Mouse (Mus musculus) Patski (cell line): ENCODE results near the gene Zfp109. TPM values are rescaled to one million over a fixed set of nuclear protein-coding genes. Genes with fewer than 3 reads are reported as not detected.
"Not testable (repeated sequence)": the region's sequence is repeated elsewhere in the genome, so short reads cannot be mapped to it uniquely, and the experiment has no call there.

ENCODE experiments used
- ATAC-seq: fragments of 100-300 bp; one replicate; pipeline ENCODE4 v1.8.0; 2021
- CTCF ChIA-PET: fragments of 350-600 bp; sonication (Branson Sonifier 250); formaldehyde crosslinking; loops from one replicate; lab custom pipeline; 2022; ENCODE audit warnings: inconsistent platforms; lab: Charles Lee
- POLR2A ChIA-PET: fragments of 350-600 bp; sonication (Branson Sonifier 250); formaldehyde crosslinking; loops from one replicate; lab custom pipeline; 2022; ENCODE audit warnings: antibody characterized with exemption, inconsistent platforms; lab: Charles Lee
- DNase-seq: peaks from one replicate; pipeline ENCODE4 v3.0.0-alpha.2; 2011; ENCODE audit warnings: low read depth, low spot score
- H3K27me3 ChIP-seq: fragments of 371-371 bp; one replicate; pipeline ENCODE4 v1.5.1; 2021
- CTCF ChIP-seq: fragments of 100-300 bp; IDR thresholded peaks from one replicate; pipeline ENCODE4 v1.5.1; 2021
- in situ Hi-C: fragments of 300-500 bp; cut with MboI; formaldehyde crosslinking; loops from 3 replicates; pipeline ENCODE4 v1.11.1; 2018; ENCODE audit warnings: low pct_unique_long_range_greater_than_20kb, mixed read lengths
- polyA plus RNA-seq: library from polyadenylated mRNA; unstranded; gene quantifications from one replicate; pipeline ENCODE4 v1.2.3, GENCODE M21; 2021

Zfp109 gene
- 4.2 TPM for polyA plus RNA-seq

DNA sequence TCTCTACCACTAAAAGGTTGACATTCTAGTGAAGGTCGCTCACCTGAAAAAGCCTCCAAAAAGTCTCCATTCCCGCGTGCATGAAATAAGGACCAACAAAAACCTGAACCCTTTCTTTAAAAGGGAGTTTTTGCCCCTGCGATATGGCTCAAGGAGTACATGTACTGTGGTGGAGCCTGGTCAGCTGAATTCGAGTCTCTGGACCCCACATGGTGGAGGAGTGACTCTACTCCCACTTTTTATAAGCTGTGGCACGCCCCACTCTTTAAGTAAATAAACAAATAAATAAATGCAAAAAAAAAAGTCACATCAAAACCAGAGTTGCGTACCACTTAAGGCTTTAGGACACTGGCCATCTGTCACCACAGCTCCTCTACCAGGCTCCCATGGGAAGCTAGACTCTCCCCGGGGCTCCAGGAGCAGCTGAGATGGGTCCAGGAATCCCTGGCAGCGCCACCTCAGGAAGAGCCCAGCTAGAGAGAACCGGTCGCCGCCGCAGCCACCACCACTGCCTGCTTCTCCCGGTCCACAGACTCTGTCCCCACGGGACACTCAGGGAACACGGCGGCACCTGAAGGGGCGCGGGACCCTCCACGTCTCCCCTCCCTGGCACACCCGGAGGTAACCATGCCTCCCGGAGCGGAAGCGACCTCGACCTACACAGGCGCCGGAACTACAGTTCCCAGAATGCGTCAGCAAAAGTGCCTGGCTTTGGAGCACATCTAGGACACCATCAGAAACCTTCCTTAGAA lies at the start of gene Zfp109:
Zfp109 (minus strand) TSS at position 521 of the 752 bp plus-strand sequence.
- peak; percentile 92 for ATAC-seq
- TF ChIP-seq CTCF, result no peak
- in situ Hi-C loops, result no loop called here

DNA sequence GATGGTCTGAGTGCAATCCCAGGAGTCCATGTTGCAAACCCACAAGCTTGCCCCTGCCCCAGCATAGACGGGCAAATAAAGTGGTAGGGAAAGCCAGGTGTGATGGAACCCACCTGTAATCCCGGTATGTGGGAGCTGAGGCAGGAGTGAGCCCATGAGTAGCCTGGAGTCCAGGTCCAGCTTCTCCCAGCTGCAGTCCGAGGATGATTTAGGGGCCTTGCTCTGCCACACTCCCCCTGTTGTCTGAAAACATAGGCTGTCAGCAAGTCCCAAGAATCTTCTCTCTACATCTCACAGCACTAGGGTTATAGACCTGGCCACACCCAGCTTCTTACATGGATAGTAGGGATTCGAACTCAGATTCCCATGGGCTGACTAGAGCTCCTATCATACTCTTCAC lies 49.6 kb upstream of the Zfp109 start:
- DNase-seq (no peak), ATAC-seq (no peak)
- ChIA-PET POLR2A (interaction anchor here (1.5 kb wide), 1 partner anchor 17 kb away, joined by 4 read pairs; the partner anchor contains the start of gene Zfp93), CTCF (interaction anchor here (0.8 to 1.2 kb wide), 4 partner anchors 11 to 22 kb away, joined by 3 to 4 read pairs (median 3); no protein-coding TSS in a partner anchor)
- in situ Hi-C loops, result loop anchor here (5.0 kb wide), 2 partner anchors 135 to 320 kb away; no protein-coding TSS in a partner anchor
- no peaks in the 10 kb centered on the region for H3K27me3 ChIP-seq
- no peak for TF ChIP-seq CTCF

More for the DNA sequence above, at the start of gene Zfp109:
- CTCF ChIA-PET, result interaction anchor here (0.9 to 1.3 kb wide), 2 partner anchors 12 to 15 kb away, joined by 3 to 4 read pairs; no protein-coding TSS in a partner anchor
- peak; percentile 13 for DNase-seq
- H3K27me3 ChIP-seq, result peaks cover 17% of the 10 kb centered on the region
- POLR2A ChIA-PET, result no interaction called here

DNA sequence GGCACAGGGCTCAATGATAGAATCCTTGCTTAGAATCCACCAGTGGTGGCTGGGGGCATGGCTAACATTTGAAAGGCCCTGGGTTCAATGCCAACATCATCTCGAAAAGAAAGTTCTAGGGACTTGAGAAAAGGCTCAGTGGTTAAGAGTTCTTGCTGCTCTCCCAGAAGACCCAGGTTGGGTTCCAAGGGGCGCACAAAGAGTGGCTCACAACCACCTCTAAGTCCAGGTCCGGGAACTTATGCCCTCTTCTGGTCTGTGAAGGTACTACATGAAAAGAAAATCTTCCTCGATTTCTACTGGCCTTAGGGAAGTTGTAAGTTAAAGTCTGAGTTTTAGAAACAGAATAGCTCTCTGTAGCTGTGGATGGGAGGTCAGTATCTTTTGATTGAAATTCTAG lies 48.7 kb upstream of the Zfp109 start:
- in situ Hi-C loops, result loop anchor here (5.0 kb wide), 2 partner anchors 134 to 319 kb away; no protein-coding TSS in a partner anchor
- peak; percentile 48 for TF ChIP-seq CTCF

DNA sequence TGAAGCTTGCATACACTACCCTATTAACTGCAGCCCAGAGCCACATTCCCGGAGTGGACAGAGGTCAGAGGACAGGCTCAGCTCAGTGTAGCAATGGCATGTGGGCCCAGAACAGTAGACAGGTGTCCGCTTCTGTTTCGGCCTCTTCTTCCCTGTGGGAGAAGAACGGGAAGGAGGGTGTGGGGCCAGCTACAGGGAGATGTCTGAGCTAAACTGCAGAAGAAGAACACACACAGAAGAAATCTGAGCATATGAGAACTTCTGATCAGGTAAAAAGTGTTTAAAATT lies 43.4 kb upstream of the Zfp109 start:
- ATAC-seq (no peak), DNase-seq (no peak)
- no peaks in the 10 kb centered on the region for H3K27me3 ChIP-seq
- no peak for TF ChIP-seq CTCF
- in situ Hi-C loops, result no loop called here
- ChIA-PET POLR2A (interaction anchor here (1.1 kb wide), 1 partner anchor 11 kb away, joined by 3 read pairs; no protein-coding TSS in a partner anchor), CTCF (interaction anchor here (1.1 kb wide), 1 partner anchor 15 kb away, joined by 4 read pairs; no protein-coding TSS in a partner anchor)

More for the DNA sequence above, 48.7 kb upstream of the Zfp109 start:
- DNase-seq (no peak), ATAC-seq (no peak)
- H3K27me3 ChIP-seq, result no peaks in the 10 kb centered on the region
- ChIA-PET POLR2A (no interaction called here), CTCF (interaction anchor here (0.8 to 0.9 kb wide), 2 partner anchors 12 to 21 kb away, joined by 3 read pairs; no protein-coding TSS in a partner anchor)

DNA sequence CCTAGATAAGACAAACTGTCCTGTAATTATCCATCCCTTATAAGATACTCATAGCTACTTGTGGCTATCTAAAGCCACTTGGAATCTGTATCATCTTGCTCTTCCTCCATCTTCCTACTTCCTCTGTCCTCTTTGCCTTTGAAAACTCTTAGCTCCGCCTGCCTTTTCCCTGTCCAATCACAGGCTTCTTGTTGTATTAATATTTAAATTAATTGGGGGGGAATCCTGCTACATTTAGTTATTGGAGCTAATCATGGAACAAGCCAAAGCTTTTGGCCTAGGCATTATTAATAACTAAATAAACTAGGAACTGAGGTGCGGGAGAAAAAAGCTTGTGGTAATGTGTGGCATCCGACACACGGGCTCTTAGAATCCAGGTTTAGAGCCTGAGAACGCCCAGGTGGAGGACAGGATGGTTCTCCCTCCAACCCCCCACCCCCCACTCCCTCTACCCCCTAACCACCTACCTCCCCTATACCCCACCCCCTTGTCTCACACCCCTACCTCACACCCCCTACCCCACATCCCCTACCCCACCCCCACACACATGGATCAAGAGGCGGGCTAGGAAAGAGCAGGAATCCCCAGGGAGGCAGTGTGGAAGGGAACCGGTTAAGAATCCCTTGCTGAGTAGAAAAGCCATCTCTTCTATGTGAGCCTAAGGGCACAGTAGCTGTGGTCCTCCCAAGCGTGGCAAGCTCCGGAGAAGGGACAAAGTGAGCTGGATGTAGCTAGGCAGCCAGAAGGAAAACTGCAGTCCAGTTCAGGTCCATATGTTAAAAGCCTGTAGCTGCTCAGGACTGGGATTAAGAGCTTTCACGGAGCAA lies 42.9 kb upstream of the Zfp109 start:
- no peak for TF ChIP-seq CTCF
- ChIA-PET CTCF (interaction anchor here (1.1 to 1.3 kb wide), 4 partner anchors 15 to 25 kb away, joined by 3 to 5 read pairs (median 4); partner anchors contain the start of gene Zfp108), POLR2A (interaction anchor here (1.1 kb wide), 1 partner anchor 11 kb away, joined by 3 read pairs; no protein-coding TSS in a partner anchor)
- ATAC-seq, result peak; percentile 100
- H3K27me3 ChIP-seq, result no peaks in the 10 kb centered on the region
- in situ Hi-C loops, result no loop called here
- DNase-seq, result peak; percentile 64

DNA sequence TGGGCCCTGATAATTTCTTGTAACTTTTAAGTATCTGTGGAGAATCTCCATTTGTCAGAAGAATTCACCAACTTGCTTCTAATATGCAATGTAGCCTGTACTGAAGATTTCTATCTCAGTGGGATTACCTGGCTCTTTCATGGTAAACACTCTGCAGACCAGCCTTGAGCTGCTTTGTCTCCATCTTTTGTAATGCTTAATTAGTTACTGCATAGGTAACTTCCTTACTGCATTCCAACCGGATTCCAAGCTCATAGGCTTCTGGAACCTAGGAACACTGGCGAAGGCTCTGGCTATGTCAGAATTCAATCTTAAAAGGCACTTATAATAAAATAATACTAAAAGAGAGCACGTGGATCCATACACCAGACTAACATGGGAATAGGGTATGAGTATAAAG lies 41.4 kb upstream of the Zfp109 start:
- DNase-seq, ATAC-seq, POLR2A ChIA-PET, H3K27me3 ChIP-seq, CTCF ChIA-PET, in situ Hi-C loops: not testable (repeated sequence)

DNA sequence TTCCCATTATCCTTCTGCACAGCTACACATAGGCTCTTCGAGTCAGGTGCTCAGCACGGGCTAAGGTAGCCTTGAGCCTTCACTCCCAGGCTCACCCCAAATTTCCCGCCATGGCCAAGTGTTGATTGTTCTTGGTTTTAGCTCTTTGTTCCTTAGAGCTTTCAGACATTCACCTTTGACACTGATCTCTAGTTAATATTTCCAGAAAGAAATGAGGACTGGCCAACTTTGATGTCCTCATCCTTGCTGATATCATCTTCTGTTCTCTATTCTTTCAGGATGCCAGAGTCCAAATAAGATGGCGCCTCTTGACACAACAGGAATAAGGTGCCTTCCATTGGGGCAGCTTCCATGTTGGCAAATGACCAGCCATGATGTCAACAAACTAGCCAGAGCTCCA lies 37.1 kb upstream of the Zfp109 start:
- ChIA-PET POLR2A (no interaction called here), CTCF (no interaction called here)
- H3K27me3 ChIP-seq, result no peaks in the 10 kb centered on the region
- TF ChIP-seq CTCF, result no peak
- DNase-seq (no peak), ATAC-seq (no peak)
- in situ Hi-C loops, result no loop called here

DNA sequence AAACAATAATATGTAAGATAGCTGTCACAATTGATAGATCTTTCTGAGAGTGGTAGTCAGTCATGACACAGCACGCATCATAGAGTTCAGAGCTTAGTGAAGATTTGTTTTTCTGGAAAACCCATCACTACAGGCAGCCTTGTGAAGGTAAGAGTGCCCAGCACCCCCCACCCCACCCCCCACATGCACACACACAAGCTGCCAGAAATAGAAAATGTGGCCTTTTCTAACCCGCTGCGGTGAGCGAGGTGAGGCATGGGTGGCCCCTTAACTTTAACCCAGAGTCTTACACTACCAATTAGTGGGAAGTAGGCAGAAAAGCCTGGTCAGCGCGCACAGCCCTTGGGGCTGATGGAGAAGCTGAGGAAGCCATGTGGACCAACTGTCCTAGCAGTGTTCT lies 33.8 kb upstream of the Zfp109 start:
- no peak for TF ChIP-seq CTCF
- CTCF ChIA-PET, result interaction anchor here (0.9 to 1.2 kb wide), 2 partner anchors 12 to 17 kb away, joined by 3 to 4 read pairs; partner anchors contain the start of gene Zfp108
- no peak for ATAC-seq
- no peak for DNase-seq
- in situ Hi-C loops, result no loop called here
- POLR2A ChIA-PET, result no interaction called here
- H3K27me3 ChIP-seq, result no peaks in the 10 kb centered on the region

DNA sequence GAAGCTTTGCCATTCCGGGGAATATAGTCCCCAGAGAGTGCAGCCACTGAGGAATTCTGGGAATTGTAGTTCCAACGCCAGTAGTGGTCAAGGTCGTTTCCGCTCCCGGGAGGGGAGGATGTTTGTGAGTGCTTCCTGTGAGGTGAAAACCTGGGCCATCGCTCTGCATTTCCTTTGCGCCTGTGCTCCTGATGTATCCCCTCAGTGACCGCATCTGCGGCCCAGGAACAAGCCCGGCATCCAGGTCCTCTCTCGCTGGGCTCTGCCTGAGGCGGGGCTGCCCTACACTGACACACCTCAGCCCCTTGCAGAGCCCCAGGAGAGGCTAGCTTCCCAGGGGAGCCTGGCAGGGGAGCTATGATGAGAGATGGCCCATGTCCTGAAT lies 32.9 kb upstream of the Zfp109 start, which contains the start of gene Zfp93:
Zfp93 (plus strand) TSS at position 133 of the 385 bp plus-strand sequence.
- DNase-seq (peak; percentile 51), ATAC-seq (peak; percentile 97)
- POLR2A ChIA-PET, result interaction anchor here (0.7 to 1.4 kb wide), 3 partner anchors 16 to 34 kb away, joined by 3 to 4 read pairs (median 3); partner anchors contain the start of gene Zfp108
- CTCF ChIA-PET, result interaction anchor here (1.2 kb wide), 1 partner anchor 16 kb away, joined by 3 read pairs; the partner anchor contains the start of gene Zfp108
- in situ Hi-C loops, result no loop called here
- no peaks in the 10 kb centered on the region for H3K27me3 ChIP-seq
- TF ChIP-seq CTCF, result no peak
